Mouse (Mus musculus) C2C12 (cell line): ENCODE data around the gene Adamts17.

Experiments used
- CTCF ChIP-seq: IDR thresholded peaks from one replicate; pipeline ENCODE4 v1.5.1; 2011; ENCODE audit not compliant: control insufficient read depth, insufficient read depth, insufficient read length
- FOSL1 ChIP-seq: IDR thresholded peaks from one replicate; pipeline ENCODE4 v1.8.0; 2011; ENCODE audit warnings: mild to moderate bottlenecking, low read length; ENCODE audit not compliant: poor library complexity, insufficient read depth, severe bottlenecking
- MAX ChIP-seq: IDR thresholded peaks from one replicate; pipeline ENCODE4 v1.6.1; 2011; ENCODE audit warnings: mild to moderate bottlenecking, control low read depth
- MYOD1 ChIP-seq: IDR thresholded peaks from one replicate; pipeline ENCODE4 v1.6.1; 2011; ENCODE audit warnings: low read depth; ENCODE audit not compliant: control insufficient read depth, insufficient read length
- MYOG ChIP-seq: IDR thresholded peaks from one replicate; pipeline ENCODE4 v1.6.1; 2011; ENCODE audit not compliant: control insufficient read depth, insufficient read length; ENCODE audit errors: extremely low read depth
- USF1 ChIP-seq: IDR thresholded peaks from one replicate; pipeline ENCODE4 v1.6.1; 2011; ENCODE audit warnings: low read depth, mild to moderate bottlenecking, control low read depth, moderate library complexity

- TF ChIP-seq MYOD1: peak; percentile 87
- no peak for TF ChIP-seq CTCF
- TF ChIP-seq MAX: no peak
- no peak for TF ChIP-seq MYOG
- no peak for TF ChIP-seq USF1
- no peak for TF ChIP-seq FOSL1
These were observed 27.2 kb upstream of the Adamts17 start for GRCm38 (mm10) chr7:66812289-66812688.
